Mouse (Mus musculus): ENCODE measurements around the gene Rps19. TPM values are rescaled to one million over a fixed set of nuclear protein-coding genes. Genes with fewer than 3 reads are reported as not detected.

The Rps19 gene
- total and polyA plus RNA-seq, 3 experiments, result 1,739 to 4,140 (median 2,094) TPM

DNA sequence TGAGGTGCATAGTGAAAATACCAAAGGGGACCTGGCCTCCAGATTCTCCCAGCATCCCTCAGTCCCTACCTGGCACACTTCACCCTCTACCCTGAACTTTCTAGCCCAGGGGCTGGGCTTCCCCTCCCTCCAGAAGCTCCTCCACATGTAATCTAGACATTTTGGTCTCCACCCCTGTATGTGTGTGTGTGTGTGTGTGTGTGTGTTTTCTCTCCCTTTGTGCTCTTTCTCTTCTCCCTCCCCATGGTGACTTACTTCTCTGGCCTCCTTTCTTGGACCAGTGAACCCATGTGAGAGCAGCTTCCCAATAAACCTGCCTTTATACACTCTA is 31.0 kb upstream of the Rps19 start:
- no peaks in the 10 kb centered on the region for H3K36me3 ChIP-seq (replicated peaks in 1 of 2; ENCODE audit: control insufficient read depth in 1 of 2, insufficient read depth in 1 of 2, low read length in 1 of 2)
- peaks cover 16 to 40% of the 10 kb centered on the region in 2 experiments; a peak in 3 of 4 replicates for H3K4me1 ChIP-seq (ENCODE audit: control insufficient read depth in 1 of 2, insufficient read depth in 2 of 2)
- H3K79me2 ChIP-seq (replicated peaks; ENCODE audit: control insufficient read depth, extremely low read depth, insufficient read depth, poor library complexity, severe bottlenecking), result no peaks in the 10 kb centered on the region
- H3K4me2 ChIP-seq (ENCODE audit: insufficient read depth, low read depth, poor library complexity, severe bottlenecking), result peak overlapping the region; percentile 14
- dilution Hi-C loops (cut with MboI; ENCODE audit: extremely low pct_ligation_motif_present, extremely low pct_unique_long_range_greater_than_20kb, low sequenced_read_pairs) (no loop called here), in situ Hi-C loops (cut with MboI; ENCODE audit: low pct_ligation_motif_present, low pct_unique_long_range_greater_than_20kb, low sequenced_read_pairs) (loop anchor here (10.0 kb wide), 1 partner anchor 52 kb away; the partner anchor contains the start of gene Arhgef1)
- no peaks in the 10 kb centered on the region for H3K27me3 ChIP-seq (replicated peaks)
- TF ChIP-seq RCOR1 (conservative IDR thresholded peaks at IDR 0.05; ENCODE audit: low read depth, low read length), result no peak
- TF ChIP-seq ZNF384 (IDR thresholded peaks at IDR 0.05; ENCODE audit: low read depth, low read length), result no peak
- peak; percentile 3; the same call in 1 of the 2 replicates for TF ChIP-seq POLR2AphosphoS2 (IDR thresholded peaks at IDR 0.05; ENCODE audit: low read depth, low read length)
- no peak overlapping the region for H3K9ac ChIP-seq (ENCODE audit: insufficient read depth, low read depth)
- no peak for DNase-seq (ENCODE audit: extremely low read depth)
- H3K27ac ChIP-seq (ENCODE audit: insufficient read depth, low read depth), result peak overlapping the region; percentile 23; the same call in 1 of the 2 replicates
- no peaks in the 10 kb centered on the region for H3K9me3 ChIP-seq (replicated peaks; ENCODE audit: low read length)
- peak overlapping the region in 2 of 3 experiments; percentile 1 to 64 for H3K4me3 ChIP-seq (replicated peaks in 1 of 3; ENCODE audit: low read depth in 2 of 3, low read length in 2 of 3, poor library complexity in 1 of 3)

DNA sequence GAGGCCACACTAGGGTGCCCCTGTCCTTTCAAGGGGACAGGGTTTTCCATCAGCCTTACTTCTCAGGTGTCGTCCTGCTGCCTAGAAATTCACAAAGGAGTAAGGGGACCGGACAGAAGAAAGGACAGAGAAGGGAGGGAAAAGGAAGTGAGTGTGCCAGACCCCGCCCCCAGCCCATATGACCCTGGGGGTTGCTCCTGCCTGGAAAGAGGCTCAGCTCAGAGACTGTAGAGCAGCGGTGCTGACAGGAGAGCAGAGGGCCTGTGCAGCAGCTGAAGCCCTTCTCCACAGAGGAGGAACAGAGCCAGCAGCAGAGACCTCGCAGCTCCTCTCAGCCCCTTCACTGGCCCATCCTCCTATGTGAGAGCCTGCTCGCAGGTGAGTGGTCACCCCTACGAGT is 30.5 kb upstream of the Rps19 start:
- no peak for TF ChIP-seq MYC (IDR thresholded peaks at IDR 0.05; ENCODE audit: low read depth, low read length)
- TF ChIP-seq TCF12 (IDR thresholded peaks at IDR 0.05; ENCODE audit: low read depth, low read length), result no peak
- peak; percentile 32; the same call in 1 of the 2 replicates for TF ChIP-seq POLR2A (IDR thresholded peaks at IDR 0.05; ENCODE audit: low read depth, low read length)
- Histone ChIP-seq H3K27me3 (replicated peaks) (no peaks in the 10 kb centered on the region), H3K4me1 (ENCODE audit: control insufficient read depth in 1 of 2, insufficient read depth in 2 of 2) (peaks cover 12 to 36% of the 10 kb centered on the region in 2 experiments; a peak in 3 of 4 replicates), H3K36me3 (replicated peaks in 1 of 2; ENCODE audit: control insufficient read depth in 1 of 2, insufficient read depth in 1 of 2, low read length in 1 of 2) (no peaks in the 10 kb centered on the region), H3K9me3 (replicated peaks; ENCODE audit: low read length) (no peaks in the 10 kb centered on the region), H3K79me2 (replicated peaks; ENCODE audit: control insufficient read depth, extremely low read depth, insufficient read depth, poor library complexity, severe bottlenecking) (no peaks in the 10 kb centered on the region), H3K9ac (ENCODE audit: insufficient read depth, low read depth) (no peak overlapping the region), H3K27ac (ENCODE audit: insufficient read depth, low read depth) (peak overlapping the region; percentile 23; the same call in 1 of the 2 replicates), H3K4me2 (ENCODE audit: insufficient read depth, low read depth, poor library complexity, severe bottlenecking) (0 out of 2 replicates have a peak overlapping the region, but pooled peaks have one; percentile 14), H3K4me3 (replicated peaks in 1 of 3; ENCODE audit: low read depth in 2 of 3, low read length in 2 of 3, poor library complexity in 1 of 3) (peak overlapping the region; percentile 6 to 64 (median 16))
- in situ Hi-C loops (cut with MboI; ENCODE audit: low pct_ligation_motif_present, low pct_unique_long_range_greater_than_20kb, low sequenced_read_pairs) (loop anchor here (10.0 kb wide), 1 partner anchor 51 kb away; the partner anchor contains the start of gene Arhgef1), dilution Hi-C loops (cut with MboI; ENCODE audit: extremely low pct_ligation_motif_present, extremely low pct_unique_long_range_greater_than_20kb, low sequenced_read_pairs) (no loop called here)
- peak; percentile 50 for DNase-seq (ENCODE audit: extremely low read depth)

DNA sequence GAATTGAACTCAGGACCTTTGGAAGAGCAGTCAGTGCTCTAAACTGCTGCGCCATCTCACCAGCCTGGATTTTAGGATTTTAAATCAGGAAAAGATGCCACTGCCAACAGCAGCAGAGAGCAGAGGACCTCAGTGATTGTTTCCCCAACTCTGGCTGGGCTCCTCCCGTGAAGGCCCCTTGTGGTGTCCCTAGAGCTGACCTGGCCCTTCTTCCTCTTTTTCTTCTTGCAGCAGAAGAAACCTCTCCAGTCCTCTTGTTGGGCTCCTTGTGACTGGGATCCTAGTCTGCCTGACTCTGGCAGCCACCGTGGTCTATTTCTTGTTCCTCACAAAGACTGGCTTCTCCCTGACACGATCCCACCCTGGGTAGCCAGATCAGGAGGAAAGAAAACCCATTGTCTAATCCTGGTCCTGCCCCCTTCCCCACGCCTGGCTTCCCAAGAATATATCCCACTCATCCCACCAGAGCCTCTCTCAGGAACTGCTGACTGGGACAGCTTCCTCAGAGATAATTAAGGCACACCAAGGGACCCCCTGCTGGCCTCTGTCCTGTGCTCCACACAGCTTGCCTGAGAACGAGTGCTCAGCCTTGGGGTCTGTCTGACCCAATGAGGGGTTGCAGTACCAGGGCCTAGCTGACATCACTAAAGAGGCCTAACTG is 27.6 kb upstream of the Rps19 start:
- Histone ChIP-seq H3K79me2 (replicated peaks; ENCODE audit: control insufficient read depth, extremely low read depth, insufficient read depth, poor library complexity, severe bottlenecking) (no peaks in the 10 kb centered on the region), H3K4me1 (ENCODE audit: control insufficient read depth in 1 of 2, insufficient read depth in 2 of 2) (peaks cover 6 to 27% of the 10 kb centered on the region in 2 experiments; a peak in 3 of 4 replicates), H3K4me2 (ENCODE audit: insufficient read depth, low read depth, poor library complexity, severe bottlenecking) (no peak overlapping the region), H3K9me3 (replicated peaks; ENCODE audit: low read length) (peaks cover 2% of the 10 kb centered on the region), H3K27me3 (replicated peaks) (peaks cover 17% of the 10 kb centered on the region), H3K9ac (ENCODE audit: insufficient read depth, low read depth) (no peak overlapping the region), H3K27ac (ENCODE audit: insufficient read depth, low read depth) (no peak overlapping the region), H3K36me3 (replicated peaks in 1 of 2; ENCODE audit: control insufficient read depth in 1 of 2, insufficient read depth in 1 of 2, low read length in 1 of 2) (no peaks in the 10 kb centered on the region), H3K4me3 (replicated peaks in 1 of 3; ENCODE audit: low read depth in 2 of 3, low read length in 2 of 3, poor library complexity in 1 of 3) (no peak overlapping the region)
- no peak for DNase-seq (ENCODE audit: extremely low read depth)
- in situ Hi-C loops (cut with MboI; ENCODE audit: low pct_ligation_motif_present, low pct_unique_long_range_greater_than_20kb, low sequenced_read_pairs), result loop anchor here (10.0 kb wide), 1 partner anchor 48 kb away; the partner anchor contains the start of gene Arhgef1
- TF ChIP-seq POLR2AphosphoS2 (IDR thresholded peaks at IDR 0.05; ENCODE audit: low read depth, low read length), result no peak
- TF ChIP-seq RAD21 (IDR thresholded peaks at IDR 0.05; ENCODE audit: low read depth, low read length), result no peak
- TF ChIP-seq JUN (IDR thresholded peaks at IDR 0.05; ENCODE audit: insufficient read depth, low read depth, low read length), result no peak
- no peak for TF ChIP-seq MAX (IDR thresholded peaks at IDR 0.05; ENCODE audit: low read length)
- no peak for TF ChIP-seq ZMIZ1 (IDR thresholded peaks at IDR 0.05; ENCODE audit: low read depth, low read length)
- no peak for TF ChIP-seq MEF2A (IDR thresholded peaks at IDR 0.05; ENCODE audit: borderline replicate concordance, low read depth, low read length)
- TF ChIP-seq NELFE (IDR thresholded peaks at IDR 0.05; ENCODE audit: low read depth, low read length), result no peak
- TF ChIP-seq JUND (conservative IDR thresholded peaks at IDR 0.05; ENCODE audit: low read depth, low read length), result no peak
- TF ChIP-seq TBP (conservative IDR thresholded peaks at IDR 0.05; ENCODE audit: low read depth, low read length), result no peak
- no peak for TF ChIP-seq GABPA (IDR thresholded peaks at IDR 0.05; ENCODE audit: insufficient replicate concordance, low read depth, low read length)
- dilution Hi-C loops (cut with MboI; ENCODE audit: extremely low pct_ligation_motif_present, extremely low pct_unique_long_range_greater_than_20kb, low sequenced_read_pairs), result no loop called here
